Mouse (Mus musculus) E14TG2a.4 (cell line): Measurements from ENCODE around the gene Tmem204.

Experiments
- H3K27me3 ChIP-seq: 2 replicates; pipeline ENCODE4 v1.6.1; 2014; ENCODE audit warnings: low read length, control low read depth; ENCODE audit not compliant: insufficient read depth
- H3K36me3 ChIP-seq: 2 replicates; pipeline ENCODE4 v1.6.1; 2014; ENCODE audit warnings: low read length, control low read depth; ENCODE audit not compliant: insufficient read depth
- H3K4me1 ChIP-seq: replicated peaks from 2 replicates; pipeline ENCODE4 v1.6.1; 2014; ENCODE audit warnings: low read depth, low read length, control low read depth
- H3K4me3 ChIP-seq: replicated peaks from 2 replicates; pipeline ENCODE4 v1.5.1; 2014; ENCODE audit warnings: mild to moderate bottlenecking, low read length
- H3K9me3 ChIP-seq: 2 replicates; pipeline ENCODE4 v1.6.1; 2014; ENCODE audit warnings: low read length, control low read depth
- CTCF ChIP-seq: conservative IDR thresholded peaks from 2 replicates; pipeline ENCODE4 v1.5.1; 2014; ENCODE audit warnings: low read length
- NANOG ChIP-seq: IDR thresholded peaks from 2 replicates; pipeline ENCODE4 v1.6.1; 2014; ENCODE audit warnings: borderline replicate concordance, low read length, mixed read lengths
- POU5F1 ChIP-seq: IDR thresholded peaks from 2 replicates; pipeline ENCODE4 v1.6.1; 2014; ENCODE audit warnings: low read length, borderline replicate concordance

Tmem204 gene

GRCm38 (mm10) chr17:25015655-25016291 lies 67.6 kb downstream of the Tmem204 start, which contains the start of the genes Cramp1l and Ift140:
Cramp1l (minus strand) TSS chr17:25015788.
Ift140 (plus strand) TSS chr17:25016085.
- Histone ChIP-seq H3K4me3 (peak within 1 kb of the TSS; percentile 99), H3K9me3 (no peaks in the 10 kb centered on the region), H3K4me1 (peaks cover 44% of the 10 kb centered on the region), H3K27me3 (no peaks in the 10 kb centered on the region), H3K36me3 (peaks cover 44% of the 10 kb centered on the region)
- TF ChIP-seq POU5F1, result no peak

GRCm38 (mm10) chr17:25014841-25015570 lies 68.4 kb downstream of the Tmem204 start:
- TF ChIP-seq NANOG (no peak), CTCF (no peak), POU5F1 (no peak)
- Histone ChIP-seq H3K4me1 (peaks cover 49% of the 10 kb centered on the region), H3K9me3 (no peaks in the 10 kb centered on the region), H3K4me3 (peak overlapping the region; percentile 99), H3K27me3 (no peaks in the 10 kb centered on the region), H3K36me3 (peaks cover 46% of the 10 kb centered on the region)

GRCm38 (mm10) chr17:25013606-25014501 lies 69.5 kb downstream of the Tmem204 start:
- Histone ChIP-seq H3K4me1 (peaks cover 48% of the 10 kb centered on the region), H3K4me3 (peak overlapping the region; percentile 99), H3K36me3 (peaks cover 46% of the 10 kb centered on the region), H3K9me3 (no peaks in the 10 kb centered on the region), H3K27me3 (no peaks in the 10 kb centered on the region)
- TF ChIP-seq CTCF (no peak), NANOG (no peak), POU5F1 (no peak)
